In the genomic region with DNA sequence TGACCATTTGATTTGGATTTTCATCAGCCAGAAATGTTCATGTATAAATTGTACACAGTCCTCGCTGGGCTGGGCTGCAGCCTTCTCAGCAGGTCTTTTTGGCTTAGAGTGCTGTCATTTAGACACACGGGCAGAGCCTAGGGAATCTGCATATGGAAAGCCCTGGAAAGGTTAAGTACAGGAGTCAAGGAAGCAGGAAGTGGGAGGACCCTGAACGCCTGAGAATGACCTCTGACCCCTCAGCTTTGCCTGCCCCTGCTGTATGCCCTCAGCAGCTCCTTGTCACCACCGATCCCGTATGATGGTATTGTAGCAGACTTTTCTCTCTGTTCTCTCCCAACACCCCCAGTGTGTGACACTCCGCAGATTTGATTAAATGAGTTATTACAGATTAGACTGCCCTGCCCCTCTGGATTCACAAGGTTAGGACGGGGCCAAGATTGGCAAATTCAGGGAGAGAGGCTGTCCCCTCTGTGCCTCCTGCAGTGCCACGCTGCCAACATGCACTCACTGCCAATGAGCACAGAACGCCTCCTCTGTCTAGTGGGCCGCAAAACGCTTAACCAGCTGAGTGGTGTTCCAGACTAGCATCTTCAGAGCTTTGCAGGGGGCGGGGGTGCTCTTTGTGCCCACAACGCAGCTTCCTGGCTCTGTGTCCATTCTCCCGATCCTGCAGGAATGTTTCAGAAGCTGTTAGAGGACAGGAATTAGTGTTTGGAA, we compare ENCODE assay signal across 7 mouse cellular contexts. TPM values are rescaled to one million over a fixed set of nuclear protein-coding genes. Genes with fewer than 3 reads are reported as not detected.
DNase-seq lines count a peak whose midpoint lies in the region; ATAC-seq and TF ChIP-seq lines count a peak whose summit lies in the region.

No protein-coding gene starts in this region.

- H3K4me3 ChIP-seq in hindbrain, postnatal 0 days (ENCODE audit: low read length): peak overlapping the region; percentile 26
- peak overlapping the region; percentile 39 for H3K4me3 ChIP-seq in midbrain, embryonic 10.5 days
- H3K4me3 ChIP-seq in stomach, postnatal 0 days (ENCODE audit: low read depth, low read length): peak overlapping the region; percentile 31

- no peak for TF ChIP-seq EP300 in stomach, postnatal 0 days (optimal IDR thresholded peaks at IDR 0.05)

- H3K27me3 ChIP-seq in hindbrain, postnatal 0 days (ENCODE audit: insufficient read depth, low read length): no peaks in the 10 kb centered on the region
- H3K27me3 ChIP-seq in midbrain, embryonic 10.5 days (ENCODE audit: low read depth, poor library complexity, severe bottlenecking): no peaks in the 10 kb centered on the region
- H3K27me3 ChIP-seq in stomach, postnatal 0 days (ENCODE audit: control insufficient read depth, insufficient read depth, low read length): no peaks in the 10 kb centered on the region

- H3K4me1 ChIP-seq in hindbrain, postnatal 0 days (ENCODE audit: insufficient read depth, low read length): peaks cover 17% of the 10 kb centered on the region
- peaks cover 29% of the 10 kb centered on the region for H3K4me1 ChIP-seq in midbrain, embryonic 10.5 days
- peaks cover 7% of the 10 kb centered on the region; the same call in 1 of the 2 replicates for H3K4me1 ChIP-seq in stomach, postnatal 0 days (replicated peaks; ENCODE audit: control insufficient read depth, insufficient read depth)

- no peak for TF ChIP-seq CTCF in hindbrain, postnatal 0 days (IDR thresholded peaks at IDR 0.05; ENCODE audit: low read depth)
- TF ChIP-seq CTCF in stomach, postnatal 0 days (IDR thresholded peaks at IDR 0.05; ENCODE audit: low read depth): no peak

- no peaks in the 10 kb centered on the region for H3K36me3 ChIP-seq in hindbrain, postnatal 0 days (ENCODE audit: insufficient read depth, low read length)
- H3K36me3 ChIP-seq in midbrain, embryonic 10.5 days: no peaks in the 10 kb centered on the region
- H3K36me3 ChIP-seq in stomach, postnatal 0 days (ENCODE audit: control insufficient read depth, insufficient read depth, low read length): no peaks in the 10 kb centered on the region

- H3K27ac ChIP-seq in hindbrain, postnatal 0 days: peak overlapping the region; percentile 93
- H3K27ac ChIP-seq in midbrain, embryonic 10.5 days (replicated peaks): peak overlapping the region; percentile 81
- H3K27ac ChIP-seq in stomach, postnatal 0 days (replicated peaks): peak overlapping the region; percentile 92

- H3K4me2 ChIP-seq in hindbrain, postnatal 0 days (ENCODE audit: low read depth, low read length): peak overlapping the region; percentile 54
- H3K4me2 ChIP-seq in stomach, postnatal 0 days (replicated peaks; ENCODE audit: low read depth): peak overlapping the region; percentile 61

- H3K9me3 ChIP-seq in hindbrain, postnatal 0 days (ENCODE audit: low read length): no peaks in the 10 kb centered on the region
- no peaks in the 10 kb centered on the region for H3K9me3 ChIP-seq in midbrain, embryonic 10.5 days (replicated peaks)
- no peaks in the 10 kb centered on the region for H3K9me3 ChIP-seq in stomach, postnatal 0 days (ENCODE audit: control insufficient read depth, low read length)

- intact Hi-C loops in left cerebral cortex, postnatal 14 days (cut with DNase I): no loop called here

- peak; percentile 73 for DNase-seq in adrenal gland, postnatal 10 days
- DNase-seq in cerebellum, postnatal 25 days: peak; percentile 74 to 79
- DNase-seq in gastrocnemius, adult 8-10 months (ENCODE audit: low spot score in 2 of 2): peak; percentile 36 to 61
- DNase-seq in hindbrain, postnatal 0 days (ENCODE audit: low spot score): peak; percentile 79
- DNase-seq in left cerebral cortex, postnatal 14 days (ENCODE audit: low spot score in 2 of 2): peak; percentile 79 to 93
- peak; percentile 33 for DNase-seq in midbrain, embryonic 10.5 days (ENCODE audit: low spot score)
- no peak for DNase-seq in stomach, postnatal 0 days (ENCODE audit: low spot score)

- H3K9ac ChIP-seq in hindbrain, postnatal 0 days (replicated peaks; ENCODE audit: low read length): peak overlapping the region; percentile 54
- peak overlapping the region; percentile 59 for H3K9ac ChIP-seq in stomach, postnatal 0 days (ENCODE audit: low read length)

- ATAC-seq in hindbrain, postnatal 0 days: peak; percentile 77
- peak; percentile 25 for ATAC-seq in stomach, postnatal 0 days (ENCODE audit: low FRiP score, low TSS enrichment)

- WGBS in hindbrain, postnatal 0 days: 11% methylated on average over 14 of the region's 14 CpGs
- WGBS in midbrain, embryonic 10.5 days: 42% methylated on average over 14 of the region's 14 CpGs
- 31% methylated on average over 14 of the region's 14 CpGs for WGBS in stomach, postnatal 0 days

RNA-seq across cellular contexts. Expression of a gene that starts 43.5 kb away (rescaled TPM):
- total RNA-seq in adrenal gland, postnatal 10 days (2021): 1 to 10 TPM in 1 of 2 experiments, under 1 TPM in 1; 0.60 to 1.1 TPM
- not detected for total RNA-seq in gastrocnemius, adult 8-10 months (2022)
- 0.22 and 0.73 TPM in 2 replicates for total RNA-seq in hindbrain, postnatal 0 days (2014; rRNA removed)
- 0.99 and 1.0 TPM in 2 replicates for polyA plus RNA-seq in hindbrain, postnatal 0 days (2015; fragmentation: Nextera tagmentation; extraction: Ambion mirVana)
- 1 to 10 TPM; 1.5 to 1.7 TPM for total RNA-seq in left cerebral cortex, postnatal 14 days (2021)
- 0.25 and 0.53 TPM in 2 replicates for polyA plus RNA-seq in midbrain, embryonic 10.5 days (2016; fragmentation: Nextera tagmentation; extraction: Ambion mirVana)
- 2,145 and 2,418 TPM in 2 replicates for polyA plus RNA-seq in stomach, postnatal 0 days (2015; fragmentation: Nextera tagmentation; extraction: Ambion mirVana)

RNA-seq across cellular contexts. Expression of a gene that starts 58.3 kb away (rescaled TPM):
- total RNA-seq in adrenal gland, postnatal 10 days (2021): 100 to 1,000 TPM; 233 to 243 TPM
- 100 to 1,000 TPM; 114 to 149 (median 126) TPM for total RNA-seq in gastrocnemius, adult 8-10 months (2022)
- 61.7 and 71.3 TPM in 2 replicates for total RNA-seq in hindbrain, postnatal 0 days (2014; rRNA removed)
- 300 and 303 TPM in 2 replicates for polyA plus RNA-seq in hindbrain, postnatal 0 days (2015; fragmentation: Nextera tagmentation; extraction: Ambion mirVana)
- total RNA-seq in left cerebral cortex, postnatal 14 days (2021): 100 to 1,000 TPM; 182 to 190 TPM
- 321 and 408 TPM in 2 replicates for polyA plus RNA-seq in midbrain, embryonic 10.5 days (2016; fragmentation: Nextera tagmentation; extraction: Ambion mirVana)
- polyA plus RNA-seq in stomach, postnatal 0 days (2015; fragmentation: Nextera tagmentation; extraction: Ambion mirVana): 331 and 337 TPM in 2 replicates
